Mouse (Mus musculus): ENCODE measurements around the gene Rai1. TPM values are rescaled to one million over a fixed set of nuclear protein-coding genes. Genes with fewer than 3 reads are reported as not detected.
A peak's percentile ranks its signal among the peaks of the same experiment; 100 is the strongest.

Rai1 gene
- total RNA-seq, 2 experiments from 2014 or later = 34.8 to 53.0 TPM

- DNase-seq = no peak
Measured at GRCm38 (mm10) chr11:60221425-60221824, 116.6 kb downstream of the Rai1 start.

GRCm38 (mm10) chr11:60222085-60222468 lies 117.3 kb downstream of the Rai1 start:
- no peak for DNase-seq

GRCm38 (mm10) chr11:60222469-60223236 lies 117.8 kb downstream of the Rai1 start, which contains the start of gene Srebf1:
Gene Srebf1, minus strand, starts transcription at chr11:60222581.
- peak; percentile 89 for DNase-seq

- DNase-seq = peak; percentile 86
Measured at GRCm38 (mm10) chr11:60224676-60225075, 119.9 kb downstream of the Rai1 start.

GRCm38 (mm10) chr11:60225874-60226273 lies 121.1 kb downstream of the Rai1 start:
- DNase-seq = peak; percentile 72

- no peak for DNase-seq
Measured at GRCm38 (mm10) chr11:60228525-60228924, 123.7 kb downstream of the Rai1 start.

- no peak for DNase-seq
Measured at GRCm38 (mm10) chr11:60229821-60230220, 125.0 kb downstream of the Rai1 start.

- no peak for DNase-seq
Measured at GRCm38 (mm10) chr11:60230512-60230911, 125.7 kb downstream of the Rai1 start.

- peak; percentile 38 for DNase-seq
Measured at GRCm38 (mm10) chr11:60231326-60231725, 126.5 kb downstream of the Rai1 start.

GRCm38 (mm10) chr11:60231951-60232350 lies 127.1 kb downstream of the Rai1 start:
- no peak for DNase-seq

GRCm38 (mm10) chr11:60232441-60233058 lies 127.7 kb downstream of the Rai1 start:
- DNase-seq = no peak

- DNase-seq = peak; percentile 65
Measured at GRCm38 (mm10) chr11:60233235-60233634, 128.4 kb downstream of the Rai1 start.

- no peak for DNase-seq
Measured at GRCm38 (mm10) chr11:60235351-60235750, 130.5 kb downstream of the Rai1 start.

GRCm38 (mm10) chr11:60240509-60240908 lies 135.7 kb downstream of the Rai1 start:
- no peak for DNase-seq

GRCm38 (mm10) chr11:60244503-60245143 lies 139.8 kb downstream of the Rai1 start:
- no peak for DNase-seq

GRCm38 (mm10) chr11:60246077-60246476 lies 141.3 kb downstream of the Rai1 start:
- DNase-seq = no peak

- DNase-seq = no peak
Measured at GRCm38 (mm10) chr11:60247753-60248550, 143.1 kb downstream of the Rai1 start.

Small RNA genes lying within 50 kb of the gene (microRNA-seq; reads per million reads assigned to microRNA genes)
- gene Mir6921 = not detected
- 1.4 reads per million for gene Mir6922

Other genes with a start within 250 kb of the Rai1 start
- 10 to 100 TPM; 30.0 to 31.7 TPM for gene Med9, start 156.8 kb upstream of the Rai1 start, total RNA-seq (2021)
- gene Rasd1, start 140.1 kb upstream of the Rai1 start, total RNA-seq (2021) = 10 to 100 TPM; 36.7 to 62.2 TPM
- 100 to 1,000 TPM in 1 of 2 experiments, 10 to 100 TPM in 1; 57.5 to 102 TPM for gene Pemt, start 58.5 kb upstream of the Rai1 start, total RNA-seq (2021)
- gene Srebf1, start 117.6 kb downstream of the Rai1 start, total RNA-seq (2021) = 100 to 1,000 TPM; 126 to 185 TPM
- gene Tom1l2, start 247.9 kb downstream of the Rai1 start, total RNA-seq (2021) = 10 to 100 TPM; 49.9 to 61.5 TPM
- 1 to 10 TPM; 1.1 to 1.5 TPM for gene Drc3, start 248.3 kb downstream of the Rai1 start, total RNA-seq (2021)